Mouse (Mus musculus) C3H10T1/2 (cell line): ENCODE results near the gene Kctd14. TPM values are rescaled to one million over a fixed set of nuclear protein-coding genes. Genes with fewer than 3 reads are reported as not detected.

Source experiments
- polyA plus RNA-seq, 2 experiments: library from polyadenylated mRNA; unstranded; fragments of >200 nt; fragmentation: generic; extraction: Trizol; gene quantifications; one replicate each; pipeline ENCODE4 v1.2.1; 2012; ENCODE audit warnings: missing spikeins in 2 of 2

The Kctd14 gene
- not detected for polyA plus RNA-seq

GRCm38 (mm10) chr7:97451023-97451422 is at the start of gene Kctd14:
Gene Kctd14 (plus strand): TSS chr7:97451323.

GRCm38 (mm10) chr7:97416906-97417777 is 34.0 kb upstream of the Kctd14 start, which contains the start of gene Thrsp:
Gene Thrsp (minus strand): TSS chr7:97417730.

DNA sequence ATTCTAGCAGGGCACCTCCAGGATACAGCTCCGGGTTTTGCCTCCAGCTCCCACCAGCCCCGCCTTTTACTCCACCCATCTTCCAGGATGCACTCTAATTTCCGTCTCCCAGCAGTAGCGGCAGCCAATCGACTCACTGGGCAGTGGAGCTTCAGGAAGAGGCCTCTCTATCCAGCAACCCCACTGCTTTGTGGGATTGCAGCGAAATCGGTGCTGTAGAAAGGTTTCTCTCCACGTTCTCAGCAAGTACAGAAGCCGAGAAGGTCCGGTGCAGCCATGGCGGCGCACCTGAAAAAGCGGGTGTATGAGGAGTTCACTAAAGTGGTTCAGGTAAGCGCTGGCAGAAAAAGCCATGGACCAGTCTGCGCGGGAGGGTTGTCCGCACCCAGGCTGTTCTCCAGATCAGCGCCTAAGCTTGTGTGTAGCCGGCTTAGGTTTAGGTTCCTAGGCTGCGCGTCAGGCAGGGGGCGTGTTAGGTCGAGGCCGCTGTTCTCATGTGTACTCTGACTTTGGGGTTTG is 29.8 kb downstream of the Kctd14 start, which contains the start of gene Ints4:
TSS of gene Ints4 (plus strand) at position 136 of the 519 bp plus-strand sequence.

Other genes starting within 250 kb of the Kctd14 start
- gene Usp35, start 119.3 kb upstream of the Kctd14 start, polyA plus RNA-seq = 1 to 10 TPM in 1 of 2 experiments, under 1 TPM in 1; 0.53 to 3.9 TPM
- gene Kctd21, start 119.0 kb upstream of the Kctd14 start, polyA plus RNA-seq = 1 to 10 TPM in 1 of 2 experiments, under 1 TPM in 1; 0.69 to 3.2 TPM
- gene Alg8, start 79.7 kb upstream of the Kctd14 start, polyA plus RNA-seq = 10 to 100 TPM in 1 of 2 experiments, 1 to 10 TPM in 1; 6.0 to 10.5 TPM
- gene Ndufc2, start 51.3 kb upstream of the Kctd14 start, polyA plus RNA-seq = 100 to 1,000 TPM in 1 of 2 experiments, 10 to 100 TPM in 1; 85.0 to 139 TPM
- under 1 TPM in 1 of 2 experiments, not detected in 1; 0.04 TPM for gene Thrsp, start 33.6 kb upstream of the Kctd14 start, polyA plus RNA-seq
- gene Ints4, start 29.6 kb downstream of the Kctd14 start, polyA plus RNA-seq = 10 to 100 TPM; 10.1 to 31.8 TPM
- 10 to 100 TPM; 10.8 to 62.5 TPM for gene Aamdc, start 128.2 kb downstream of the Kctd14 start, polyA plus RNA-seq
- gene Rsf1, start 128.6 kb downstream of the Kctd14 start, polyA plus RNA-seq = 1 to 10 TPM in 1 of 2 experiments, under 1 TPM in 1; 0.76 to 3.6 TPM
- 10 to 100 TPM; 29.2 to 38.9 TPM for gene Clns1a, start 245.3 kb downstream of the Kctd14 start, polyA plus RNA-seq